Mouse (Mus musculus) neural tube, embryonic 13.5 days (tissue): Measurements from ENCODE around the gene Lingo3. TPM values are rescaled to one million over a fixed set of nuclear protein-coding genes. Genes with fewer than 3 reads are reported as not detected.

Source experiments
- ATAC-seq: fragments of 200-750 bp; cut with Nextera tagmentation; 2 replicates; pipeline ENCODE4 v1.8.0; 2017; ENCODE audit warnings: low read depth, mild to moderate bottlenecking, moderate TSS enrichment, moderate library complexity
- H3K27ac ChIP-seq: fragments of 300-500 bp; sonication (generic); replicated peaks from 2 replicates; pipeline ENCODE4 v1.5.1; 2015; ENCODE audit warnings: moderate library complexity, mild to moderate bottlenecking, inconsistent platforms
- H3K27me3 ChIP-seq: fragments of 300-500 bp; sonication (generic); 2 replicates; pipeline ENCODE4 v1.6.1; 2015; ENCODE audit warnings: mild to moderate bottlenecking, inconsistent platforms
- H3K36me3 ChIP-seq: fragments of 300-500 bp; sonication (generic); 2 replicates; pipeline ENCODE4 v1.6.1; 2015; ENCODE audit warnings: mild to moderate bottlenecking, inconsistent platforms
- H3K4me1 ChIP-seq: fragments of 300-500 bp; sonication (generic); replicated peaks from 2 replicates; pipeline ENCODE4 v1.6.1; 2015; ENCODE audit warnings: inconsistent platforms
- H3K4me2 ChIP-seq: fragments of 300-500 bp; sonication (generic); 2 replicates; pipeline ENCODE4 v1.6.1; 2015; ENCODE audit warnings: inconsistent platforms, mild to moderate bottlenecking, moderate library complexity
- H3K4me3 ChIP-seq: fragments of 300-500 bp; sonication (generic); 2 replicates; pipeline ENCODE4 v1.5.1; 2015; ENCODE audit warnings: mild to moderate bottlenecking, inconsistent platforms
- H3K9ac ChIP-seq: fragments of 300-500 bp; sonication (generic); 2 replicates; pipeline ENCODE4 v1.6.1; 2015; ENCODE audit warnings: moderate library complexity, mild to moderate bottlenecking, inconsistent platforms
- H3K9me3 ChIP-seq: fragments of 300-500 bp; sonication (generic); 2 replicates; pipeline ENCODE4 v1.6.1; 2016; ENCODE audit warnings: inconsistent platforms
- WGBS: fragments of 180-500 bp; shearing (Covaris S2); methylation state at CpG from one replicate; pipeline ENCODE4 v1.1.7; 2015; 5-methylcytosine and 5-hydroxymethylcytosine counted together
- polyA plus RNA-seq: library from polyadenylated mRNA; unstranded; fragments of >200 nt; fragmentation: Nextera tagmentation; extraction: Ambion mirVana; gene quantifications from 2 replicates; pipeline ENCODE4 v1.2.1, GENCODE M21; 2015

Lingo3 gene
- polyA plus RNA-seq, 1 experiment from 2014 or later, result 3.2 TPM

DNA sequence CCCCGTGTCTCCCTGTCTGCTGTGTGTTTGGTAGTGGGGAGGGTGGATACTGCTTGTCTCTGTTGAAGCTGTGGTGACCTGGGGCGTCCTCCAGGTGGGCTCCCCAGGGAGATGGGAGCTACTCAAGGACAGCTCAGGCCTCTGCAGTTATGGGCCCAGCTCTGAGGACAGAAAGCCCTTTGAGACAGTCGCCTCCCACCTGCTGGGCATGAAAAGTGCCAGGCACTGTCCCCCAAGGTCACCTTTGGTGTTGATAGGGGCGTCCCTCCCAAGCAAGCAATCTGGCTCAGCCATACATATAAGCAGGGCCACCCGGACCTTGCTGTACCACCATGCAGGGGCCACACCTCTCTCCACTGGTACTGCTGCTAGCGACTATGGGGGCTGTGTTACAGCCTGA, 38.9 kb downstream of the Lingo3 start, which contains the start of gene Amh:
Gene Amh, plus strand, starts transcription at position 328 of the 400 bp plus-strand sequence.
- Histone ChIP-seq H3K9ac (0 out of 2 replicates have a peak within 1 kb of the TSS, but pooled peaks have one; percentile 79), H3K27ac (no peak within 1 kb of the TSS), H3K27me3 (peaks cover 29% of the 10 kb centered on the region), H3K4me2 (peak within 1 kb of the TSS; percentile 75; the same call in 1 of the 2 replicates), H3K9me3 (no peaks in the 10 kb centered on the region), H3K4me3 (no peak within 1 kb of the TSS), H3K36me3 (peaks cover 53% of the 10 kb centered on the region), H3K4me1 (peaks cover 50% of the 10 kb centered on the region)
- no peak for ATAC-seq
- 70% methylated on average over 6 of the region's 6 CpGs for WGBS

- WGBS, result 95% methylated on average over 2 of the region's 2 CpGs
- H3K4me3 ChIP-seq, result no peak overlapping the region
- H3K27me3 ChIP-seq, result peaks cover 23% of the 10 kb centered on the region
- no peak overlapping the region for H3K4me2 ChIP-seq
- no peak overlapping the region for H3K9ac ChIP-seq
- ATAC-seq, result no peak
- H3K27ac ChIP-seq, result no peak overlapping the region
- peaks cover 55% of the 10 kb centered on the region for H3K4me1 ChIP-seq
- no peaks in the 10 kb centered on the region for H3K9me3 ChIP-seq
- H3K36me3 ChIP-seq, result peaks cover 53% of the 10 kb centered on the region
Observed at GRCm38 (mm10) chr10:80804340-80804739, 39.5 kb downstream of the Lingo3 start.

GRCm38 (mm10) chr10:80802996-80803395, 40.8 kb downstream of the Lingo3 start:
- Histone ChIP-seq H3K27me3 (peaks cover 10% of the 10 kb centered on the region; the same call in 1 of the 2 replicates), H3K9ac (no peak overlapping the region), H3K4me3 (no peak overlapping the region), H3K36me3 (peaks cover 53% of the 10 kb centered on the region), H3K9me3 (no peaks in the 10 kb centered on the region), H3K4me2 (no peak overlapping the region), H3K27ac (no peak overlapping the region), H3K4me1 (peaks cover 43% of the 10 kb centered on the region)
- 92% methylated on average over 3 of the region's 3 CpGs for WGBS
- ATAC-seq, result no peak

GRCm38 (mm10) chr10:80802204-80802912, 41.5 kb downstream of the Lingo3 start:
- H3K4me3 ChIP-seq, result no peak overlapping the region
- H3K4me2 ChIP-seq, result no peak overlapping the region
- H3K36me3 ChIP-seq, result peaks cover 53% of the 10 kb centered on the region
- WGBS, result 93% methylated on average over 10 of the region's 10 CpGs
- no peak for ATAC-seq
- H3K27ac ChIP-seq, result no peak overlapping the region
- H3K9me3 ChIP-seq, result no peaks in the 10 kb centered on the region
- 0 out of 2 replicates have a peak, but pooled peaks cover 8% of the 10 kb centered on the region for H3K27me3 ChIP-seq
- H3K4me1 ChIP-seq, result peaks cover 38% of the 10 kb centered on the region
- no peak overlapping the region for H3K9ac ChIP-seq

- H3K27me3 ChIP-seq, result no peaks in the 10 kb centered on the region
- peaks cover 64% of the 10 kb centered on the region for H3K36me3 ChIP-seq
- H3K9ac ChIP-seq, result peak overlapping the region; percentile 89
- peak overlapping the region; percentile 79 for H3K4me3 ChIP-seq
- peak overlapping the region; percentile 97 for H3K4me2 ChIP-seq
- ATAC-seq, result no peak
- H3K9me3 ChIP-seq, result no peaks in the 10 kb centered on the region
- 3% methylated on average over 18 of the region's 18 CpGs for WGBS
- H3K4me1 ChIP-seq, result peaks cover 43% of the 10 kb centered on the region
- H3K27ac ChIP-seq, result peak overlapping the region; percentile 93
Observed at GRCm38 (mm10) chr10:80799070-80799566, 44.7 kb downstream of the Lingo3 start.

DNA sequence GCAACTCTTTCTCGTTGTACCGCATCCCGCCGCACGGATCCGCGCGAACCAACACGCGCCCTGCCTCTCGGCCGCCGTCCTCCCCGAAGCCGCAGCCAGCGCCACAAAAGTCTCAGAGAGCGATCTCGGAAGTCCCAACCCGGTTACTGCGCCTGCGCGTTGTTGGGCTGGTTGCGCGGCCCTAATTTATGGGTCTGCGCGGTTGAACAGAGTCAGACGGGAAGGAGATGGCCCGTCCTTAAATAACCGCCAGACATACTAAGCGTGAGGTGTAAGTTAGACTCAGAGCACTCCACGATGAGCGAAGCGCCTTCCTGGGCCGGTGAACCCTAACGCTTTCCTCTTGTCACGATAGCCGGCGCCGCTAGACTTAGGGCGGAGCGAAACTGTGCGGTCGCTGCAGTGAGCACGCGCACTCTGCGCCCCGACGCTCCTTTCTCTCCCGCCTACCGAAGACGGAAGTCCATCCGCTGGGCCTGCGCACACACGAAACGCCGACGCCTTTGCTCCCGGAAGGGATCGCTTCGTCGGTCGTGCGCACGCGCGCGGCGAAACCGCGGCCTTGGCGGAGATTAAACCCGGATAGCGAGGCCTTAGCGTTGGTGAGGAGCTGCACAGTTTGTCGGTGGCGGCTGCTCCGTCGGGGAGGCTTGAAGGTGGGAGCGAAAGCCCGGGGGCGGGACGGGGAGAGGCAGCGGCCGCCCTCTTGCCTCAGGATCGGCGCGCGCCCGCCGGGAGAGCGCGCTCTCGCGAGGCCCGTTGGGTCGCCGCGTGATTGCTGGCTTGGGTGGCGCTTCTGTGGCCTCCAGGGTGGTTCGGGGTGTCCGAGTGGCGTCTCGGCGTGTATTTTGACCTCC, 45.5 kb downstream of the Lingo3 start, which contains the start of the genes Sf3a2 and Plekhj1:
Gene Sf3a2, plus strand, starts transcription at position 49 of the 857 bp plus-strand sequence.
Gene Plekhj1, minus strand, starts transcription at position 477 of the 857 bp plus-strand sequence.
- H3K4me3 ChIP-seq, result peak within 1 kb of the TSS; percentile 79
- ATAC-seq, result peak; percentile 94
- no peaks in the 10 kb centered on the region for H3K27me3 ChIP-seq
- H3K27ac ChIP-seq, result peak within 1 kb of the TSS; percentile 93
- peak within 1 kb of the TSS; percentile 97 for H3K4me2 ChIP-seq
- H3K4me1 ChIP-seq, result peaks cover 43% of the 10 kb centered on the region
- no peaks in the 10 kb centered on the region for H3K9me3 ChIP-seq
- WGBS, result under 1% methylated on average over 104 of the region's 104 CpGs
- peak within 1 kb of the TSS; percentile 89 for H3K9ac ChIP-seq
- H3K36me3 ChIP-seq, result peaks cover 64% of the 10 kb centered on the region

DNA sequence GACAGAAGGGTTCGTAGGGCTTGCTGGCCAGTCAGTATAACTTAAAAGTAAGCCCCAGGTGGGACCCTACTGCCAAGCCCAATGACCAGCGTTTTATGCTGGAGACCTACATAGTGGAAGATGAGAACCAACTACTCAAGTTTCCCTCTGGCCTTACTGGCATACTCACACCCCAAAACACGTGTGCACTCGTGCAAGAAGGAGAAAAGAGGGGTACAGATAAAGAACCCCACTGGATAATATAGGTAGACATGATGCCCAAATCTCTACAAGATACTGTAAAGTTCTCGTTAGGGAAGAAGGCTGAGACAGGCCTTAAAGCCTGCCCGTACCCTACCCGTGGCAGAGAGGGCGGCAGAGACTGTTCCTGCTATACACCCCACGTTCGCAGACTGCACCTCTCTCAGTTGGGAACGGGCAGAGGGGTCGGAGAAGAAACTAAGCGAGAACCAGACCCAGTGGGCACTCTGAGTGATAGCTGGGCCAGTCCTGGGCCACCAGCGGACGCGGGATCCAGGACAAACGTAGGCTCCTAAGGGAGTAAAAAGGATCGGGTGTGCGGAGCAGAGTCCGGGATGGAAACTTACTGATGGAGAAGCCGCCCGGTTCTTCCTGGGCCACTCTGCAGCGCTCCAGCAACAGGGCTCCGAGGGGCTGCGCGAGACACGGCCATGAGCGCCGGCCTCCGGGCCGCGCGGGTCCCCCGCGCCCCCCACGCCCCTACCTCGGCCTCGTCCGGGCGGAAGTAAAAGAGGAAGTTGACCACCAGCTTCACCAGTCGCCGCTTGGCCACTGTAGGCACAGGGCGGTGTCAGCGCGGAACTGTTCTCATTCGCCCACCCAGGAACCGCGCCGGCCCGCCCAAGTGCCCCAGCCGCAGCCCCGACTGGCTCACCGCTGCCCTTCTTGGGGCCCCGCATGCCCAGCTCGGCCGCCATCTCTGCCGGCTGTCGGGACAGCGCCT, 46.4 kb downstream of the Lingo3 start:
- peaks cover 64% of the 10 kb centered on the region for H3K36me3 ChIP-seq
- 3% methylated on average over 58 of the region's 59 CpGs for WGBS
- no peaks in the 10 kb centered on the region for H3K27me3 ChIP-seq
- peaks cover 43% of the 10 kb centered on the region for H3K4me1 ChIP-seq
- peak overlapping the region; percentile 89 for H3K9ac ChIP-seq
- peak overlapping the region; percentile 93 for H3K27ac ChIP-seq
- peak overlapping the region; percentile 79 for H3K4me3 ChIP-seq
- H3K4me2 ChIP-seq, result peak overlapping the region; percentile 97
- ATAC-seq, result peak; percentile 79
- no peaks in the 10 kb centered on the region for H3K9me3 ChIP-seq

- H3K4me2 ChIP-seq, result peak overlapping the region; percentile 97
- H3K9ac ChIP-seq, result peak overlapping the region; percentile 89
- no peak for ATAC-seq
- WGBS, result 83% methylated on average over 9 of the region's 9 CpGs
- no peaks in the 10 kb centered on the region for H3K9me3 ChIP-seq
- H3K36me3 ChIP-seq, result peaks cover 64% of the 10 kb centered on the region
- no peak overlapping the region for H3K27ac ChIP-seq
- peak overlapping the region; percentile 79 for H3K4me3 ChIP-seq
- H3K27me3 ChIP-seq, result no peaks in the 10 kb centered on the region
- H3K4me1 ChIP-seq, result peaks cover 43% of the 10 kb centered on the region
Observed at GRCm38 (mm10) chr10:80796307-80796848, 47.5 kb downstream of the Lingo3 start.

GRCm38 (mm10) chr10:80794750-80795149, 49.1 kb downstream of the Lingo3 start:
- no peaks in the 10 kb centered on the region for H3K9me3 ChIP-seq
- H3K9ac ChIP-seq, result no peak overlapping the region; the same call in 1 of the 2 replicates
- no peak overlapping the region for H3K4me3 ChIP-seq
- 88% methylated on average over 8 of the region's 8 CpGs for WGBS
- no peak for ATAC-seq
- H3K27ac ChIP-seq, result no peak overlapping the region
- peaks cover 29% of the 10 kb centered on the region for H3K4me1 ChIP-seq
- H3K4me2 ChIP-seq, result no peak overlapping the region
- peaks cover 70% of the 10 kb centered on the region for H3K36me3 ChIP-seq
- no peaks in the 10 kb centered on the region for H3K27me3 ChIP-seq

DNA sequence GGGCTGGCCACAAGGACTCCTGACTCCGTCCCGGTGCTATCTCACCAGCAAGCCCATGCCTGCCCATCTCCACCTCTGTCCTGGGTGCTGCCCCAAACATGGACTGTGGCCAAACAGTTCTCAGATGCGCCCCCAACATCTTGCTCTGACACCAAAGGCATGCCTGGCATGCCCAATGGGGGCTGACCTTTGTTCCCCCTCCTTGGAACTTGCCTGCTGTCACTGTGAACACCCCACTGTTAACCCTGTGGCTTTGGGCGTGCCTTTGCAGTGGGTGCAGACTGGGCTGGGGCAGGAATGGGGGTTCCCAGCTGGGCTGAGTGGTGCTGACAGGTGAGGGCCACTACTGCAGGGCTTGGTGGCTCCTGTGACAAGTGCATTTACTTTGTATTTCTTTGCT, 50.0 kb downstream of the Lingo3 start:
- no peak overlapping the region for H3K27ac ChIP-seq

More for the DNA sequence above, 50.0 kb downstream of the Lingo3 start:
- Histone ChIP-seq H3K9ac (0 out of 2 replicates have a peak overlapping the region, but pooled peaks have one; percentile 22), H3K27me3 (no peaks in the 10 kb centered on the region), H3K36me3 (peaks cover 78% of the 10 kb centered on the region), H3K4me2 (no peak overlapping the region), H3K9me3 (no peaks in the 10 kb centered on the region), H3K4me1 (peaks cover 22% of the 10 kb centered on the region), H3K4me3 (no peak overlapping the region)
- WGBS, result 91% methylated on average over 4 of the region's 4 CpGs
- no peak for ATAC-seq
